Mouse (Mus musculus) C2C12 (cell line): Measurements from ENCODE around the gene Cftr.

Experiments used
- CEBPB ChIP-seq: IDR thresholded peaks from one replicate; pipeline ENCODE4 v1.6.1; 2011; ENCODE audit warnings: low read depth, mild to moderate bottlenecking, control low read depth, moderate library complexity
- CTCF ChIP-seq: IDR thresholded peaks from one replicate; pipeline ENCODE4 v1.5.1; 2011; ENCODE audit not compliant: control insufficient read depth, insufficient read depth, insufficient read length
- MAX ChIP-seq: IDR thresholded peaks from one replicate; pipeline ENCODE4 v1.6.1; 2011; ENCODE audit warnings: mild to moderate bottlenecking, control low read depth
- MYOD1 ChIP-seq: IDR thresholded peaks from one replicate; pipeline ENCODE4 v1.6.1; 2011; ENCODE audit warnings: low read depth; ENCODE audit not compliant: control insufficient read depth, insufficient read length
- MYOG ChIP-seq: IDR thresholded peaks from one replicate; pipeline ENCODE4 v1.6.1; 2011; ENCODE audit not compliant: control insufficient read depth, insufficient read length; ENCODE audit errors: extremely low read depth

DNA sequence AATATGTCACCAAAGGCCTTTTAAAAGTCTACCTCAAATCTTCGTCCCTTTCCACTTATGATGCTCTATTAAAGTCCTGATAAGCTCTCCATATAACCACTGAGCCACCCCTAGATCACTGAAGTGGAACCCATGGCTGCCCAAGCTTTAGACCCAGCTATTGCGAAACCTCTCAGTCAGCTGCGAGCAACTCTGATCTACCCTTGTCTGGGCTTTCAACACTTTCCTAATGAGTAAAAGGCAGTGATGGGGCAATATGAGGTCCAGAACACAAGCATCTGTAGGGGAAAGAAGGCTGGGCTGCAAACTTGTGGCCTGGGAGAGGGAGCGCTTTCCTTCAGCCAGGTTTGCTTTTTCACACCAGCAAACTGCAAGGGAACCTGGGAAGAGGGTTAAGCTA lies 199.2 kb downstream of the Cftr start:
- TF ChIP-seq CTCF (no peak), MYOG (no peak), MYOD1 (no peak), MAX (no peak), CEBPB (no peak)
